Mouse (Mus musculus): ENCODE measurements around the gene Hist2h2aa1. TPM values are rescaled to one million over a fixed set of nuclear protein-coding genes. Genes with fewer than 3 reads are reported as not detected.
"Not testable (repeated sequence)": the region's sequence is repeated elsewhere in the genome, so short reads cannot be mapped to it uniquely, and the experiment has no call there.

Gene Hist2h2aa1
- total RNA-seq, 1 experiment from 2014 or later = 17.4 TPM

DNA sequence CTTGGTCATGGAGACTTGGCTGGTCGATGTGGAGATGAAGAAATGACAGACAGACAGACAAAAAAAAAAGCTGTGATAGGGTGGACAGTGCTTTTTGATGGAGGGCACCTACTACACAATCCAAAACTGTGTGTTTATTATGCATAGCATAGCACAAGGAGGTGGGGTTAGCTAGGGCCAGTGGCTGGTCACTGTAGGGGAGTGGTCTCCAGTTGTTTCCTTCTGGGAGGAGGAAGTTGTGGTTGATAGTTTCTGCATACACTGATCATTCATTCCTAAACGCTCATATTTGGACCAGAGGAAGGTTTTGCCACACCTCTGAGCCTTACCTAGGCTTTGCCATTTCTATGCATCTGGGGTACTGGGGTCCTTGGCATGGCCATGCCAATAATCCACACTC, 14.9 kb upstream of the Hist2h2aa1 start:
- DNase-seq = no peak

GRCm38 (mm10) chr3:96230910-96231757, 14.2 kb upstream of the Hist2h2aa1 start:
- DNase-seq = no peak

GRCm38 (mm10) chr3:96231758-96232120, 13.6 kb upstream of the Hist2h2aa1 start:
- DNase-seq = no peak

- no peak for DNase-seq
Measured at GRCm38 (mm10) chr3:96234914-96235313, 10.4 kb upstream of the Hist2h2aa1 start.

DNA sequence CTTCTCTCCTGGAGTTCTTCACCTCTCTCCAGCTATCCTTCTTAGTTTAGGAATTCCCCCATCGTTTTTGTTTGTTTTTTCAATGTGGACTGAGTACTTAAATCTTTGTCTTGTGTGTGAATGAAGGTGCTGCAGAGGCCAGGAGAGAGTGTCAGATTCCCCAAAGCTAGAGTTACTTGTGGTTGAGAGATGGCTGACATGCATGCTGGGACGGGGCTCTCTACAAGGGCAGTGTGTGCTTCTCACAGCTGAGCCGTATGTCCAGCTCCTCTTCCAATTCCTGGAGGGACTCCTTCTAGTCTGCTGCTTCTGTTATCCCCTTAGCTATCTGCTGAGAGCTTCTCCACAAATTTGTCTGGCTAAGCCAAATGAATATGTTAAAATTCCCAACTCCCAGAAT, 9.5 kb upstream of the Hist2h2aa1 start:
- no peak for DNase-seq

GRCm38 (mm10) chr3:96236834-96237334, 8.4 kb upstream of the Hist2h2aa1 start:
- DNase-seq = no peak

DNA sequence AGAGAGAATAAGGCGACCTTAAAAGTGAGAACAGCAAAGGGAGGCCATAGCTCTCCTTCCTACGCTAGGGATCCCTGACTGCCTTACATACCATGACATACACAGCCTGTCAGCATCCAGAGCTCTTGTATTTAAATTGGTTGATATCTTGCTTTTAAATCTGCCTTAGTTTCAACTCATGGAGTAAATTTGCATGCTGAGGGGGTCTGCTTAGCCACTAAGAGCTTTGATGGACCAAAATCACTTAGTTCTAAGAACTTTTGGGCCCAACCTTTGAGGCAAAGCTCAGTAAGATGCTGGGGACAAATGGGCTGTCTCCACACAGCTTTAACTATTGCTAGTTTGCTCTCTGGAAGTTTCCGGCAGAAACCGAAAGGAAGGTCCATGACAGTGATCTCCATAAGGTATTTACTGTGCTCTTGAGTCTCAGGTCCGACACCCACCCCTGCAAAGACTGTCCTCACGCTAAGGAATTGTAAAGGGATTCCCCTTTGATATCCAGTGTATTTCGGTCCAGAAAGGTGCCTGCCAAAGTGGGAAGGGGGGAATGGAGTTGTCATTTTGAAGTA, 7.9 kb upstream of the Hist2h2aa1 start:
- DNase-seq = no peak

DNA sequence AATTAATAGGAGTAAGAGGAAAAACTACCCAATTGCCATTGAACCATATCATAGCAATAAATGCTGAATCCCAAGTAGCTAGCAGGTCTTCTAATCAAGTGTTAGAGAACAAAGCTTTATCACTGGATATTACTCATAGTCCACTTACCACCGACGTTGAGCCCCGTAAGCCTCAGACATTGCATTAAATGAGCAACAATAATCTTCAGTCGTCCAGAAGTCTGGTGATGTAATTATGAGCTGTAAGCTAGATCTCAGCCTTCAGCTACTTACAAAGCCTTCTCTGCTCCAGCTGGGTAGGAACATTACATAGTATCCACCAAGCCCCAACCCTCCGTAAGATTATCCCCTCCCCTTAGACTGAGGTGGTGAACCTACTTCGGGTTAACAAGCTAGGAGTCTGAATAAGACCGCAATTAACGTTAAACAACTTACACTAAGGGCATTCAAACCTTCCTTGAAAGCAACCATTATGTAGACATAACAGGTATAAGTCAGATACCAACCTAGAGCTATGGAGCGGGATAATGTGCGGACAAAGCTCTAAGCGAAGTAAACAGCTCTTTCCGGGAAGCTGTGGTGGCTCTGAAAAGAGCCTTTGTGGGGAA, 7.3 kb upstream of the Hist2h2aa1 start:
- no peak for DNase-seq

DNA sequence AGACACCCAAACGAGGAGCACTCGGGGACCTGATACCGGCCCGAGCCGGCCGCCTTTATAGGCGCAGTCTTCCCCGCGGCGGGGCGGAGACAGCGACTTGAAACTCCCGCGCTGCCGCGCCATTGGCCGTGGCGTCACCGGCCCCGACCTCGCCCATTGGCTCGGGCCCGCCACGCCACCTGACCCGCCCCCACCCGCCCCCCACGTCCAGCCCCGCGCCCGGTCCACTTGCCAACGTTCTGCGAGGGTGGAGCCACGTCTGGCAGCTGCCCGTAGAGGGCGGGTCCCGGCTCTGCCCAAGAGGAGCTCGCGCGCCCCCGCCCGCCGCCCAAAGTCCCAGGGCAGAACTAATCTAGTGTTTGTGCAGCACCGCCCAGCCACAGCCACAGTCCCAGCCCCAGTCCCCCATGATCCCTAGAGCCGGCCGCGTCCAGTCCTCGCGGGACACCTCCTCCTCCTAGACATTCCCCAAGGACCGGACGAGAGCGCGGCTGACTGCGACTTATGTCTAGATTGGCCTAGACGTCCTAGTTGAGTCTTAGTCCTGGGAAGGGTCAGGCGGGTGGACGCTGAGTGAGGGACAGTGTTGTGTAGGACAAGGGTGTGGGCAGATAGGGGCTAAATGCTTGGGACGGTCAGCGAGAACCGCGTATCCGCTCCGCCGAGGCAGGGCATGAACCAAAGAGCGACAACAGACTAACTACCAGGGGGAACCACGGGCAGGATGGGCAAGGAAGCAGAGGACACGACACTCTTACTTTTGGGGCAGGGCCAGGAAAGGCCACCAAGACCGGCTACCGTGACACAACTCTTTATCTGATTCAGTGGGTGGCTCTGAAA, 6.1 kb upstream of the Hist2h2aa1 start, which contains the start of gene Hist2h3c2:
TSS of gene Hist2h3c2 (minus strand) at position 174 of the 840 bp plus-strand sequence.
- peak; percentile 44 for DNase-seq

GRCm38 (mm10) chr3:96239949-96240798, 5.1 kb upstream of the Hist2h2aa1 start, which contains the start of gene Hist2h2aa2:
Hist2h2aa2 (minus strand) TSS chr3:96240276.
- peak; percentile 92 for DNase-seq

- no peak for DNase-seq
Measured at GRCm38 (mm10) chr3:96240799-96241197, 4.5 kb upstream of the Hist2h2aa1 start.

- DNase-seq = no peak
Measured at GRCm38 (mm10) chr3:96243921-96244572, 1.2 kb upstream of the Hist2h2aa1 start.

DNA sequence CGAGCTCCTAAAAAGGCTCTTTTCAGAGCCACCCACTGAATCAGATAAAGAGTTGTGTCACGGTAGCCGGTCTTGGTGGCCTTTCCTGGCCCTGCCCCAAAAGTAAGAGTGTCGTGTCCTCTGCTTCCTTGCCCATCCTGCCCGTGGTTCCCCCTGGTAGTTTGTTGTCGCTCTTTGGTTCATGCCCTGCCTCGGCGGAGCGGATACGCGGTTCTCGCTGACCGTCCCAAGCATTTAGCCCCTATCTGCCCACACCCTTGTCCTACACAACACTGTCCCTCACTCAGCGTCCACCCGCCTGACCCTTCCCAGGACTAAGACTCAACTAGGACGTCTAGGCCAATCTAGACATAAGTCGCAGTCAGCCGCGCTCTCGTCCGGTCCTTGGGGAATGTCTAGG, 721 bp downstream of the Hist2h2aa1 start:
- DNase-seq = not testable (repeated sequence)

GRCm38 (mm10) chr3:96246427-96246856, 1.1 kb downstream of the Hist2h2aa1 start, which contains the start of gene Hist2h3c1:
Hist2h3c1 (plus strand) TSS chr3:96246685.
- DNase-seq = not testable (repeated sequence)

DNA sequence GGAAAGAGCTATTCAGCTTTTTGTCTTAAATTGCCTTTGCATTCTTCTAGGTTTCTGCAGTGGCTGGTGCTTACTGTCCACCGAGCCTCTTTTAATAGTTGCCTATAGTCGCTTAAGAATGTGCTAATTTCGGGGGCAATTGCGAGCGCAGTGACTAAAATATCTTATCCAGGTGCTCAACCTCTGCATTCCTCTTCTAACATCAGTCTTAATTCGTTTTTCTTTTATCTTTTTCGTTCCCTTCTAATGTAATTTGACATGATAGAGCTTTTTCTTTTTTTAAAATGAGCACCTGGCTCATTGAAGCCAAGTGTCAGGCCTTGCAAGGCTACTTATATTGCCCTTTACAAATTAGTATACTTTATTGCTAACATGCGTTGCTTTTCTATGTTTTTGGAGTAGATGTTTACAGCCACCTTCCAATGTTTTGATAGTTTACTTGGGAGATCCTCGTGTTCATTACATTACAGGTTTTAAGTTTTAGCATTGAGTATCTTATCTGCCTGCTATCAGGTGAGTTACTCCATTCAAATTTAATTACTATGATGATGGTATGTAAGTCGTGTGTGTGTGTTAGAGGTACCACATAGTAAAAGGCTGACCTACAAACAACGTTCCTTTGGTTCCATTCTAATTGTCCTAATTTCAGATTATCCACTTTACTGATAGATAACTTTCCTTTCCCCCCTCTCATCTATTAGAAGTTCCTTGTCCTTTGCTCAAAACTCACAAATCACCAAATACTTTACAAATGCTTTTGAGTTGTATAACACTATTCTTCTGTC, 2.3 kb downstream of the Hist2h2aa1 start:
- DNase-seq = no peak

- DNase-seq = no peak
Measured at GRCm38 (mm10) chr3:96248141-96249033, 3.1 kb downstream of the Hist2h2aa1 start.

GRCm38 (mm10) chr3:96249034-96249345, 3.7 kb downstream of the Hist2h2aa1 start:
- no peak for DNase-seq

DNA sequence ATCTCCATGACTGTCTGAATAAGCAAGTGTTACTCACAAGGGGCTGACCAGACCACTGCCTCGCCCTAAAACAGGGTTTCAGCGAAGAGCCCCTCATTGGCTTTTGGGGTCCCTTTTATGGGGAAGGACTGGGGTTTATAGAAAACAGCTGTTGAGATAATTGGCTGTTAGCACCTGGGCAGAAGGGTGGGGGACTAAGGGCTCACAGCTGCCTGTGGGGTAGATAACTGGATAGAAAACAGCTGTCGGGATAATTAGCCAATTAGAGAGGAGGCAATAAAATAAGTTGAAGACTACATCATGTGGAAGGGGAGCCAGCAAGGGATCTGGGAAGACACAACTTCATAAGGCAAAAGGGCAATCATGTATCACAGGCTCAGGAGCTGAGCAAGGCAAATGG, 5.6 kb downstream of the Hist2h2aa1 start:
- no peak for DNase-seq

DNA sequence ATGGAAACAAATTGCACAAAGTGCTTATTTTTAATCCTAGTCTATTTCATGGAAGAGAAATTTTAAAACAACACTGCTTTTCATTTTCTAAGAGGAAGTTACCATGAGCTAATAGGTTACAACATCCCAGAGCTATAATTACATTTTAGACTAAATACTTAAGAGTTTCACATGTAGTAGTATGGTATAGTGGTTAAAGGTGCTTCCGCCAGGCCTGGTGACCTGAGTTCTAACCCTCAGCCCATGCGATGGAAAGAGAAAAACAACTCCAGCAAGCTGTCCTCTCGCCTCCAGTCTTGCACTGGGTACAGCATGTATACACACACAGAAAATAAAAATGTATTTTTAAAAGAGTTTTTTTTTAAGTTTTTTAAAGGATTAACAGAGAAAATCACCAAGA, 6.5 kb downstream of the Hist2h2aa1 start:
- no peak for DNase-seq

Measured in adrenal gland, postnatal 25 days (tissue).